Mouse (Mus musculus) hindbrain, embryonic 14.5 days (tissue): Measurements from ENCODE around the gene Nppb. TPM values are rescaled to one million over a fixed set of nuclear protein-coding genes. Genes with fewer than 3 reads are reported as not detected.
A peak's percentile ranks its signal among the peaks of the same experiment; 100 is the strongest.

Source experiments
- ATAC-seq: fragments of 200-750 bp; cut with Nextera tagmentation; 2 replicates; pipeline ENCODE4 v1.8.0; 2017; ENCODE audit warnings: moderate number of reproducible peaks, mild to moderate bottlenecking, moderate TSS enrichment, moderate library complexity; ENCODE audit not compliant: low FRiP score
- DNase-seq: peaks from one replicate; pipeline ENCODE4 v3.0.0-alpha.2; 2015; ENCODE audit warnings: low spot score
- H3K27ac ChIP-seq: fragments of 300-500 bp; sonication (generic); 2 replicates; pipeline ENCODE4 v1.5.1; 2014; ENCODE audit warnings: mild to moderate bottlenecking, moderate library complexity
- H3K27me3 ChIP-seq: fragments of 300-500 bp; sonication (generic); 2 replicates; pipeline ENCODE4 v1.6.1; 2014; ENCODE audit warnings: mild to moderate bottlenecking, low read length, mixed read lengths; ENCODE audit not compliant: control insufficient read depth, insufficient read depth
- H3K36me3 ChIP-seq: fragments of 300-500 bp; sonication (generic); replicated peaks from 2 replicates; pipeline ENCODE4 v1.6.1; 2014; ENCODE audit not compliant: control insufficient read depth, insufficient read depth
- H3K4me1 ChIP-seq: fragments of 300-500 bp; sonication (generic); replicated peaks from 2 replicates; pipeline ENCODE4 v1.6.1; 2014; ENCODE audit warnings: antibody characterized with exemption, low read length, mixed read lengths; ENCODE audit not compliant: control insufficient read depth, insufficient read depth
- H3K4me2 ChIP-seq: fragments of 300-500 bp; sonication (generic); replicated peaks from 2 replicates; pipeline ENCODE4 v1.6.1; 2014; ENCODE audit warnings: mild to moderate bottlenecking, moderate library complexity
- H3K4me3 ChIP-seq: fragments of 300-500 bp; sonication (generic); replicated peaks from 2 replicates; pipeline ENCODE4 v1.5.1; 2014; ENCODE audit warnings: mild to moderate bottlenecking, low read length
- H3K9ac ChIP-seq: fragments of 300-500 bp; sonication (generic); 2 replicates; pipeline ENCODE4 v1.6.1; 2014
- H3K9me3 ChIP-seq: fragments of 300-500 bp; sonication (generic); 2 replicates; pipeline ENCODE4 v1.6.1; 2016; ENCODE audit warnings: low read length; ENCODE audit not compliant: control insufficient read depth
- WGBS: fragments of 180-500 bp; shearing (Covaris S2); extraction: QIAGEN DNeasy Blood & Tissue Kit; methylation state at CpG from one replicate; pipeline ENCODE4 v1.1.7; 2014; 5-methylcytosine and 5-hydroxymethylcytosine counted together
- polyA plus RNA-seq: library from polyadenylated mRNA; unstranded; fragments of >200 nt; fragmentation: Nextera tagmentation; extraction: Ambion mirVana; gene quantifications from 2 replicates; pipeline ENCODE4 v1.2.1, GENCODE M21; 2014

Nppb gene
- polyA plus RNA-seq, result 0.25 TPM in 1 of 2 replicates, not detected in the other

GRCm38 (mm10) chr4:147985205-147986132 is at the start of gene Nppb:
Gene Nppb, plus strand, starts transcription at chr4:147985788.
- Histone ChIP-seq H3K9ac (no peak within 1 kb of the TSS), H3K36me3 (no peaks in the 10 kb centered on the region), H3K9me3 (no peaks in the 10 kb centered on the region), H3K27me3 (no peaks in the 10 kb centered on the region), H3K4me3 (no peak within 1 kb of the TSS), H3K4me1 (no peaks in the 10 kb centered on the region), H3K27ac (no peak within 1 kb of the TSS), H3K4me2 (no peak within 1 kb of the TSS)
- ATAC-seq, result no peak
- 41% methylated on average over 20 of the region's 20 CpGs for WGBS
- peak; percentile 20 for DNase-seq

- ATAC-seq, result no peak
- 22% methylated on average over 9 of the region's 9 CpGs for WGBS
These were observed 49.7 kb upstream of the Nppb start for GRCm38 (mm10) chr4:147935904-147936303.

GRCm38 (mm10) chr4:147936331-147936954 is 49.1 kb upstream of the Nppb start, which contains the start of gene Plod1:
Gene Plod1, minus strand, starts transcription at chr4:147936767.
- ATAC-seq, result peak; percentile 51; the same call in 1 of the 2 replicates
- 0% methylated on average over 37 of the region's 51 CpGs for WGBS
- Histone ChIP-seq H3K9me3 (no peaks in the 10 kb centered on the region), H3K4me3 (peak within 1 kb of the TSS; percentile 58), H3K4me1 (peaks cover 4% of the 10 kb centered on the region), H3K4me2 (peak within 1 kb of the TSS; percentile 86), H3K27ac (peak within 1 kb of the TSS; percentile 69; the same call in 1 of the 2 replicates), H3K27me3 (no peaks in the 10 kb centered on the region), H3K9ac (peak within 1 kb of the TSS; percentile 67), H3K36me3 (no peaks in the 10 kb centered on the region)
- DNase-seq, result peak; percentile 64

More at GRCm38 (mm10) chr4:147935904-147936303, 49.7 kb upstream of the Nppb start:
- Histone ChIP-seq H3K4me3 (peak overlapping the region; percentile 58), H3K27me3 (no peaks in the 10 kb centered on the region), H3K4me2 (peak overlapping the region; percentile 86), H3K9ac (peak overlapping the region; percentile 67), H3K4me1 (0 out of 2 replicates have a peak, but pooled peaks cover 3% of the 10 kb centered on the region), H3K27ac (no peak overlapping the region), H3K9me3 (no peaks in the 10 kb centered on the region), H3K36me3 (no peaks in the 10 kb centered on the region)
- DNase-seq, result no peak

GRCm38 (mm10) chr4:147937021-147937420 is 48.6 kb upstream of the Nppb start:
- H3K27ac ChIP-seq, result no peak overlapping the region

GRCm38 (mm10) chr4:147937486-147937885 is 48.1 kb upstream of the Nppb start:
- no peak overlapping the region for H3K27ac ChIP-seq
- H3K27me3 ChIP-seq, result no peaks in the 10 kb centered on the region
- H3K4me2 ChIP-seq, result no peak overlapping the region
- no peak overlapping the region for H3K4me3 ChIP-seq
- DNase-seq (no peak), ATAC-seq (no peak)
- peaks cover 14% of the 10 kb centered on the region for H3K4me1 ChIP-seq
- H3K9ac ChIP-seq, result no peak overlapping the region
- no peaks in the 10 kb centered on the region for H3K36me3 ChIP-seq
- 70% methylated on average over 5 of the region's 5 CpGs for WGBS
- H3K9me3 ChIP-seq, result no peaks in the 10 kb centered on the region

More at GRCm38 (mm10) chr4:147937021-147937420, 48.6 kb upstream of the Nppb start:
- Histone ChIP-seq H3K4me1 (peaks cover 10% of the 10 kb centered on the region), H3K27me3 (no peaks in the 10 kb centered on the region), H3K4me3 (peak overlapping the region; percentile 58), H3K9ac (peak overlapping the region; percentile 67; the same call in 1 of the 2 replicates), H3K9me3 (no peaks in the 10 kb centered on the region), H3K36me3 (no peaks in the 10 kb centered on the region), H3K4me2 (peak overlapping the region; percentile 86)
- ATAC-seq, result no peak
- DNase-seq, result no peak
- WGBS, result 49% methylated on average over 3 of the region's 3 CpGs

GRCm38 (mm10) chr4:147938148-147939096 is 47.2 kb upstream of the Nppb start:
- ATAC-seq (no peak), DNase-seq (no peak)
- Histone ChIP-seq H3K36me3 (peaks cover 6% of the 10 kb centered on the region; the same call in 1 of the 2 replicates), H3K4me3 (no peak overlapping the region), H3K4me2 (no peak overlapping the region), H3K4me1 (peaks cover 24% of the 10 kb centered on the region), H3K27me3 (no peaks in the 10 kb centered on the region), H3K27ac (no peak overlapping the region), H3K9me3 (no peaks in the 10 kb centered on the region), H3K9ac (no peak overlapping the region)
- 78% methylated on average over 14 of the region's 14 CpGs for WGBS

- peaks cover 22% of the 10 kb centered on the region for H3K36me3 ChIP-seq
- H3K27ac ChIP-seq, result peak overlapping the region; percentile 70
- 38% methylated on average over 9 of the region's 9 CpGs for WGBS
- ATAC-seq, result peak; percentile 12; the same call in 1 of the 2 replicates
- H3K4me3 ChIP-seq, result 0 out of 2 replicates have a peak overlapping the region, but pooled peaks have one; percentile 94
- H3K27me3 ChIP-seq, result no peaks in the 10 kb centered on the region
- H3K4me1 ChIP-seq, result peaks cover 26% of the 10 kb centered on the region
- no peak overlapping the region for H3K9ac ChIP-seq
- H3K4me2 ChIP-seq, result peak overlapping the region; percentile 98
- no peak for DNase-seq
- no peaks in the 10 kb centered on the region for H3K9me3 ChIP-seq
These were observed 45.5 kb upstream of the Nppb start for GRCm38 (mm10) chr4:147940111-147940510.

GRCm38 (mm10) chr4:147940576-147941044 is 45.0 kb upstream of the Nppb start, which contains the start of gene 2510039O18Rik:
Gene 2510039O18Rik, plus strand, starts transcription at chr4:147940895.
- Histone ChIP-seq H3K36me3 (peaks cover 27% of the 10 kb centered on the region), H3K4me2 (peak within 1 kb of the TSS; percentile 98), H3K9me3 (no peaks in the 10 kb centered on the region), H3K27me3 (no peaks in the 10 kb centered on the region), H3K4me3 (peak within 1 kb of the TSS; percentile 94), H3K4me1 (peaks cover 26% of the 10 kb centered on the region), H3K9ac (peak within 1 kb of the TSS; percentile 84), H3K27ac (peak within 1 kb of the TSS; percentile 70)
- 1% methylated on average over 33 of the region's 35 CpGs for WGBS
- DNase-seq (peak; percentile 85), ATAC-seq (peak; percentile 59)
